Mouse (Mus musculus): ENCODE measurements at regions not wholly inside any gene's neighbourhood (a gene's known extent, or its start where the extent isn't known, plus 50 kb on each side); places are given as distances from the start of the nearest gene placed in this dataset.

GRCm38 (mm10) chr3:149238076-149238475 lies 247.7 kb upstream of the Adgrl2 start:
- no peaks in the 10 kb centered on the region for H3K27me3 ChIP-seq (ENCODE audit: control insufficient read depth, insufficient read depth, low read depth, low read length)
- H3K4me1 ChIP-seq (ENCODE audit: control insufficient read depth, insufficient read depth, low read length), result no peaks in the 10 kb centered on the region
- ATAC-seq, result no peak
- WGBS, result 67% methylated on average over 5 of the region's 5 CpGs
- no peak overlapping the region for H3K9ac ChIP-seq (ENCODE audit: low read depth, low read length)
- no peak overlapping the region for H3K4me2 ChIP-seq (ENCODE audit: low read length)
- H3K4me3 ChIP-seq (ENCODE audit: low read depth, low read length), result no peak overlapping the region
- H3K9me3 ChIP-seq (replicated peaks; ENCODE audit: control insufficient read depth, low read length, poor library complexity, severe bottlenecking), result no peaks in the 10 kb centered on the region
- no peaks in the 10 kb centered on the region for H3K36me3 ChIP-seq (ENCODE audit: control insufficient read depth, insufficient read depth, low read length)
- H3K27ac ChIP-seq (ENCODE audit: low read length), result no peak overlapping the region

DNA sequence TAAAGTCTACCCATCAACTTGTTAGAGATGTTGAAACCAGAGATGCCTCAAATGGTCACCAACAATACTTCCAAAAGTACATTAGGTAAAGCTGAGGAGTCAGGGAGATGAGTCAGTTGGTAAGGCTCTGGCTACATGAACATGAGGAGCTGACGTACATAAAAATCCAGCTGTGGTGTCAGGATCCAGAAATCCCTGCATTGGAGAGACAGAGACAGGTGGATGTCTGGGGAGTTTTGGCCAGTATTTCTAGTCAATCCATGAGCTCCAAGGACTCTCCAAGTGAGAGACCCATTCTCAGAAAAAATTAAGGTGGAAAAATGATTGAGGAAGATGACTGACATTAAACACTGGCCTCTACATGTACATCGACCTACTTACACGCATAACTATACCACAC lies 244.8 kb upstream of the Adgrl2 start:
- Histone ChIP-seq H3K4me2 (ENCODE audit: low read length) (no peak overlapping the region), H3K27me3 (ENCODE audit: control insufficient read depth, insufficient read depth, low read depth, low read length) (no peaks in the 10 kb centered on the region), H3K36me3 (ENCODE audit: control insufficient read depth, insufficient read depth, low read length) (no peaks in the 10 kb centered on the region), H3K9me3 (replicated peaks; ENCODE audit: control insufficient read depth, low read length, poor library complexity, severe bottlenecking) (no peaks in the 10 kb centered on the region), H3K4me3 (ENCODE audit: low read depth, low read length) (no peak overlapping the region), H3K27ac (ENCODE audit: low read length) (no peak overlapping the region), H3K4me1 (ENCODE audit: control insufficient read depth, insufficient read depth, low read length) (no peaks in the 10 kb centered on the region), H3K9ac (ENCODE audit: low read depth, low read length) (no peak overlapping the region)
- WGBS, result 96% methylated on average over 3 of the region's 3 CpGs
- no peak for ATAC-seq

- H3K4me3 ChIP-seq (ENCODE audit: low read depth, low read length), result no peak overlapping the region
- no peaks in the 10 kb centered on the region for H3K27me3 ChIP-seq (ENCODE audit: control insufficient read depth, insufficient read depth, low read depth, low read length)
- no peaks in the 10 kb centered on the region for H3K36me3 ChIP-seq (ENCODE audit: control insufficient read depth, insufficient read depth, low read length)
- WGBS, result 72% methylated on average over 8 of the region's 8 CpGs
- H3K4me2 ChIP-seq (ENCODE audit: low read length), result no peak overlapping the region
- H3K9me3 ChIP-seq (replicated peaks; ENCODE audit: control insufficient read depth, low read length, poor library complexity, severe bottlenecking), result no peaks in the 10 kb centered on the region
- no peaks in the 10 kb centered on the region for H3K4me1 ChIP-seq (ENCODE audit: control insufficient read depth, insufficient read depth, low read length)
- H3K27ac ChIP-seq (ENCODE audit: low read length), result no peak overlapping the region
- no peak overlapping the region for H3K9ac ChIP-seq (ENCODE audit: low read depth, low read length)
- no peak for ATAC-seq
Observed at GRCm38 (mm10) chr3:149233691-149234131, 243.4 kb upstream of the Adgrl2 start.

DNA sequence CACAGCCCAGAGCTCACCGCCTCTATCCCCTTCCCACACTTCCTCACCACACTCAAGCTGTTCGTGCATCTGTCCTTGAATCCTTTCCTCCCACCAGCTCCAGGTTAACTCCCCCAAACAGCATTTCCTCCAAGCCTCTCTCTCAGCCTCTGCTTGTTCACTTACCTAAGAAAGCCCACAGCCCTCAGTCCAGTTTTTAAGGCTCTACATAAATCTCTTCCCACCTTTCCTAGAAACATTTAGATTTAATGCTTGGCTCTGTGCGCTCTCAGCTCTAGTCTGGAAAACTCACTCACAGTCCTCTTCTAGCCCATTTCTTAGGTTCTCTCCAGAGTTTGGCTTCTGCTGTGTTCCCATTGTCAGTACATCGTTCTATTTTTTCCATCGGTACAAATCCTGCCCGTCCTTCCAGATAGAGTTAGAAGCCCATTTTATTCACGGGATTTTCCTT lies 242.9 kb upstream of the Adgrl2 start:
- H3K4me2 ChIP-seq (ENCODE audit: low read length), result no peak overlapping the region
- H3K9ac ChIP-seq (ENCODE audit: low read depth, low read length), result no peak overlapping the region
- ATAC-seq, result no peak
- no peak overlapping the region for H3K4me3 ChIP-seq (ENCODE audit: low read depth, low read length)
- WGBS, result 78% methylated on average over 7 of the region's 7 CpGs
- no peaks in the 10 kb centered on the region for H3K36me3 ChIP-seq (ENCODE audit: control insufficient read depth, insufficient read depth, low read length)
- H3K27ac ChIP-seq (ENCODE audit: low read length), result no peak overlapping the region
- no peaks in the 10 kb centered on the region for H3K4me1 ChIP-seq (ENCODE audit: control insufficient read depth, insufficient read depth, low read length)
- no peaks in the 10 kb centered on the region for H3K27me3 ChIP-seq (ENCODE audit: control insufficient read depth, insufficient read depth, low read depth, low read length)
- H3K9me3 ChIP-seq (replicated peaks; ENCODE audit: control insufficient read depth, low read length, poor library complexity, severe bottlenecking), result no peaks in the 10 kb centered on the region

DNA sequence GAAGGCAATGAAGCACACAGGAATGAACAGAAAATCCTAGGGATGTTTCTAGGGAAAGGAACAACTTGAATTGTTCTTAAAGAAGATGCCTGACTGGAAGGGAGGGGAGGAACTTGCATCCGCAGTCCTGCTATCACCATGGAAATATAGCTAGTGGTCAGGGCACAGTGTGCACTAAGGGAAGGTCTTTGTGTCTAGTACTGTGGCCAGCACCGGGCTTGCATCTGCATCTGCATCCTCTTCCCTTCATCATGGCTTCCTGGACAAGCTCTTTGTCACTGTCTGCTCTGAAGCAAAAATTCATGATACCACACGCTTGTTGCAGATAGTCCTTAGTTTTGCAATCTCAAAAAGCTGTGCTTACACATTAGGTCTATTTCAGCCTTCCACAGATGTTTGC lies 241.0 kb upstream of the Adgrl2 start:
- no peak overlapping the region for H3K9ac ChIP-seq (ENCODE audit: low read depth, low read length)
- H3K9me3 ChIP-seq (replicated peaks; ENCODE audit: control insufficient read depth, low read length, poor library complexity, severe bottlenecking), result no peaks in the 10 kb centered on the region
- no peaks in the 10 kb centered on the region for H3K27me3 ChIP-seq (ENCODE audit: control insufficient read depth, insufficient read depth, low read depth, low read length)
- no peaks in the 10 kb centered on the region for H3K4me1 ChIP-seq (ENCODE audit: control insufficient read depth, insufficient read depth, low read length)
- H3K27ac ChIP-seq (ENCODE audit: low read length), result no peak overlapping the region
- H3K4me2 ChIP-seq (ENCODE audit: low read length), result no peak overlapping the region
- no peaks in the 10 kb centered on the region for H3K36me3 ChIP-seq (ENCODE audit: control insufficient read depth, insufficient read depth, low read length)
- no peak for ATAC-seq
- no peak overlapping the region for H3K4me3 ChIP-seq (ENCODE audit: low read depth, low read length)
- 81% methylated on average over 3 of the region's 3 CpGs for WGBS

DNA sequence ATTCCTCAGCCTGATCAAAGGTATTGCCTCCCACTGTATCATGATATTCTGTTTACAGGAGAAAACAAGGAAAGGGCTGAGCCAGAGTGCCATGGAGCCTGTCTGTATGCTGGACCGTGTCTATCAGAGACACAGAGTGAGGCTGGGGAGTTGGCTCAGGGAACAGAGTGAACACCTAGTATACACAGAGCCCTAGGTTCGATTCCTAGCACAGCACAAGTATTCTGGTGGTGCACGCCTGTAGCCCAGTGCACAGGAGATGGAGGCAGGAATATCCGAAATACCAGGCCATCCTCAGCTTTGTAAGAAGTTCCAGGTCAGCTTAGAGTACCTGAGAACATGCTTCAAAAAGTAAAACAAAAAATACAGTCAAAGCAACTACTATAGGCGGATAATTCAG lies 237.2 kb upstream of the Adgrl2 start:
- Histone ChIP-seq H3K27me3 (ENCODE audit: control insufficient read depth, insufficient read depth, low read depth, low read length) (no peaks in the 10 kb centered on the region), H3K9ac (ENCODE audit: low read depth, low read length) (no peak overlapping the region), H3K4me3 (ENCODE audit: low read depth, low read length) (no peak overlapping the region), H3K4me1 (ENCODE audit: control insufficient read depth, insufficient read depth, low read length) (no peaks in the 10 kb centered on the region), H3K9me3 (replicated peaks; ENCODE audit: control insufficient read depth, low read length, poor library complexity, severe bottlenecking) (no peaks in the 10 kb centered on the region), H3K4me2 (ENCODE audit: low read length) (no peak overlapping the region), H3K27ac (ENCODE audit: low read length) (no peak overlapping the region), H3K36me3 (ENCODE audit: control insufficient read depth, insufficient read depth, low read length) (no peaks in the 10 kb centered on the region)
- no peak for ATAC-seq
- 83% methylated on average over 5 of the region's 5 CpGs for WGBS

DNA sequence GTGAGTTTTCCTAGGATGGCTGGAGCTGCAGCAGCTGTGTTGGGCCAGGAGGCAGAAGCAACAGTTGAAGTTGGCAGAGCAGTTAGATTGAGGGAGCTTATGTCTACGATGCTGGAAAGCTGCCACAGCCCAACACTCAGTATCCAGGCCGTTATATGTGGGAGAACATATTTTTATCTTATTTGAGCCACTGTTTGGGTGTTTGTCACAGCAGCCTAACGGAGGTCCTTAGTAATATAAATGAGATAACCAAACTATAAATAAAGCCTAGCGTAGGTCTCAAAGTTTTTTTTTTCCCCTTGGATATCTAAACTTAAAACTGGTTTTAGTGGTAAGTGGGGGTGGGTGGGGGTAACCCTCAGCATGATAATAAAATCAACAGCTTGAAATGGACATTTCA lies 236.4 kb upstream of the Adgrl2 start:
- Histone ChIP-seq H3K9ac (ENCODE audit: low read depth, low read length) (no peak overlapping the region), H3K4me2 (ENCODE audit: low read length) (no peak overlapping the region), H3K4me1 (ENCODE audit: control insufficient read depth, insufficient read depth, low read length) (no peaks in the 10 kb centered on the region), H3K36me3 (ENCODE audit: control insufficient read depth, insufficient read depth, low read length) (no peaks in the 10 kb centered on the region), H3K4me3 (ENCODE audit: low read depth, low read length) (no peak overlapping the region), H3K9me3 (replicated peaks; ENCODE audit: control insufficient read depth, low read length, poor library complexity, severe bottlenecking) (no peaks in the 10 kb centered on the region), H3K27ac (ENCODE audit: low read length) (no peak overlapping the region), H3K27me3 (ENCODE audit: control insufficient read depth, insufficient read depth, low read depth, low read length) (no peaks in the 10 kb centered on the region)
- ATAC-seq, result no peak
- WGBS, result 86% methylated on average over 4 of the region's 4 CpGs

DNA sequence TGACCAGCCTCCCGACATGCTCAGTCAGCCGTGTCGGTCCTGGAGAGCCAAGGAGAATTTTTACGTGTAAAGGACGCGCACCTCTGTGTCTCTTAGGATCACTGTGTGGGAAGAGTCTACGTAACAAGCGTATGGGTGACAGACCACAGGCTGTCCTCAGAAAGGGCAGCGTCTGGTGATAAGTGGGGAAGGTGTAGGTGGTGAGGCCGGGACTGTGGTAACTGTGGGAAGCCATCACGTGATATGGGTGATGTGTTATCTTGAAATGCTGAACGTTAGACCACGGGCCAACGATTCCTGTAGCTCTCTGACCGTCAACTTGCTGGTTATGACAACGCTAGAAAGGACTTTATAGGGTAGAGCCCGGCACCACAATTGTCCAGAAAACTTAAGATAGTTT lies 235.3 kb upstream of the Adgrl2 start:
- H3K36me3 ChIP-seq (ENCODE audit: control insufficient read depth, insufficient read depth, low read length), result no peaks in the 10 kb centered on the region
- H3K4me3 ChIP-seq (ENCODE audit: low read depth, low read length), result no peak overlapping the region
- 80% methylated on average over 17 of the region's 17 CpGs for WGBS
- H3K9ac ChIP-seq (ENCODE audit: low read depth, low read length), result no peak overlapping the region
- no peaks in the 10 kb centered on the region for H3K4me1 ChIP-seq (ENCODE audit: control insufficient read depth, insufficient read depth, low read length)
- H3K4me2 ChIP-seq (ENCODE audit: low read length), result no peak overlapping the region
- ATAC-seq, result no peak
- H3K27me3 ChIP-seq (ENCODE audit: control insufficient read depth, insufficient read depth, low read depth, low read length), result no peaks in the 10 kb centered on the region
- no peak overlapping the region for H3K27ac ChIP-seq (ENCODE audit: low read length)
- no peaks in the 10 kb centered on the region for H3K9me3 ChIP-seq (replicated peaks; ENCODE audit: control insufficient read depth, low read length, poor library complexity, severe bottlenecking)

DNA sequence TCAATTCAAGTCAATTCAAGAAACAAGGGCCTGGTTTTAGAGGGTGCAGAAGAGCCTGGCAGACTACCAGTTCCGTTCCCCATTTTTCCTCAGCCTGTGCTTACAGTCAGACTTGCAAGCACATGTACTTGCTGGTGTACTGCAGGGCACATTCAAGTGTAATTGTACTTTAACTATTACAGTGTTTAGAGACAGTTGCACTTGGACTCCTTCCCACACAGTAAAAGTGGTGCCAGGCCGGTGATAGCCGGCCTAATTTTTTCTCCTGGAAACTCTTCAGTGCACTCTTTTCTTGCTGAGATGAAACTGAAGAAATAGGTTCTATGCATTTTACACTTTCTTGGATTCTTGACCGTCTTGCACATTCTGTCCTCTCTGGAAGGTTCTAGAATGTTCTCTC lies 233.9 kb upstream of the Adgrl2 start:
- Histone ChIP-seq H3K36me3 (ENCODE audit: control insufficient read depth, insufficient read depth, low read length) (no peaks in the 10 kb centered on the region), H3K27ac (ENCODE audit: low read length) (no peak overlapping the region), H3K4me2 (ENCODE audit: low read length) (no peak overlapping the region), H3K4me1 (ENCODE audit: control insufficient read depth, insufficient read depth, low read length) (peaks cover 5% of the 10 kb centered on the region; the same call in 1 of the 2 replicates), H3K9ac (ENCODE audit: low read depth, low read length) (no peak overlapping the region), H3K27me3 (ENCODE audit: control insufficient read depth, insufficient read depth, low read depth, low read length) (peaks cover 4% of the 10 kb centered on the region; the same call in 1 of the 2 replicates), H3K4me3 (ENCODE audit: low read depth, low read length) (no peak overlapping the region), H3K9me3 (replicated peaks; ENCODE audit: control insufficient read depth, low read length, poor library complexity, severe bottlenecking) (no peaks in the 10 kb centered on the region)
- WGBS, result 80% methylated on average over 4 of the region's 4 CpGs
- no peak for ATAC-seq

DNA sequence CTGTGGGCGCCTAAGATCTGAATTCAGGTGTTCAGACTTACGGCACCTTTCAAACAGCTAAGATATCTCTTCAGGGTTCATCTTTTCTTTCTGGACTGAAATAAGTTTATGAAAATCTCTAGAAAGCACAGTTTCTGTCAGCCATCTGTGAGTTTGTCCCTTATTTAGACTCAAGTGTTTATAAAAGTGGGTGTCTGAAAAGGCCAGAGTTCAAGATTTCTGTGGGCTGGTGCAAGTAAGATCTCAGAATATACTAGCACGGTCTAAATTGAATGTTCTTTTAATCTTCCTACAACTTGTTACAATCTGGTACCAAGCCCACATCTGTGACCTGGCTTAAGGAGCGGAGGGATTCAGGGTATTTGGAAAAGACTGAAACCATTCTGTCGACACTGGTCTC lies 233.4 kb upstream of the Adgrl2 start:
- Histone ChIP-seq H3K9ac (ENCODE audit: low read depth, low read length) (no peak overlapping the region), H3K36me3 (ENCODE audit: control insufficient read depth, insufficient read depth, low read length) (no peaks in the 10 kb centered on the region), H3K4me2 (ENCODE audit: low read length) (no peak overlapping the region), H3K4me1 (ENCODE audit: control insufficient read depth, insufficient read depth, low read length) (peaks cover 5% of the 10 kb centered on the region; the same call in 1 of the 2 replicates), H3K27me3 (ENCODE audit: control insufficient read depth, insufficient read depth, low read depth, low read length) (peaks cover 4% of the 10 kb centered on the region; the same call in 1 of the 2 replicates), H3K4me3 (ENCODE audit: low read depth, low read length) (no peak overlapping the region), H3K27ac (ENCODE audit: low read length) (no peak overlapping the region), H3K9me3 (replicated peaks; ENCODE audit: control insufficient read depth, low read length, poor library complexity, severe bottlenecking) (no peaks in the 10 kb centered on the region)
- 89% methylated on average over 5 of the region's 5 CpGs for WGBS
- no peak for ATAC-seq
